Mouse (Mus musculus): ENCODE measurements around the gene Krt83. TPM values are rescaled to one million over a fixed set of nuclear protein-coding genes. Genes with fewer than 3 reads are reported as not detected.

Gene Krt83
- polyA plus RNA-seq, 1 experiment from 2014 or later: not detected

DNA sequence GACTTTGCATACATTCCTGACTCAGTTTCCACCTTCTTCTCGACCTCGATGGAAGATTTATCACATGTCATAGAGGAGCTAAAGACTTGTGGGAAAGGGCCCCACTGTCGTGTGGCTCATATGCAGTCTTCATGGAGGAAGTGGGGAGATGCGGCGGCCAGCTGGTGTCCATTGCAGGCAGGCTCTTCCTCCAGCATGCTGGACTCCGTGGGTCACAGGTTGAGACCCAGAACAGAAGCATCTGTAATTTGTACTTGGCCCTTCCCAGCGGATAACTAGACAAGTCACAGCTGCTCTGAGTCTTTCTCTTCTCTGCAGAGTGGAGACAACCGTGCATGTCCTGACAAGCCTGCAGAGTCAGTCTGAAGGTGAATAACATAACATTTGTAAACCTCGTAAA is 16.9 kb upstream of the Krt83 start:
- Histone ChIP-seq H3K36me3 (ENCODE audit: control insufficient read depth, insufficient read depth, low read length) (no peaks in the 10 kb centered on the region), H3K27me3 (replicated peaks; ENCODE audit: control insufficient read depth, insufficient read depth, low read length) (no peaks in the 10 kb centered on the region), H3K27ac (ENCODE audit: low read depth, low read length) (no peak overlapping the region), H3K4me1 (replicated peaks; ENCODE audit: control insufficient read depth, insufficient read depth, low read length) (no peaks in the 10 kb centered on the region), H3K4me3 (ENCODE audit: low read depth, low read length) (no peak overlapping the region), H3K9ac (ENCODE audit: low read depth, low read length) (no peak overlapping the region), H3K4me2 (no peak overlapping the region), H3K9me3 (ENCODE audit: control insufficient read depth, low read length) (no peaks in the 10 kb centered on the region)
- DNase-seq (ENCODE audit: low spot score): no peak
- WGBS: 66% methylated on average over 9 of the region's 9 CpGs
- no peak for ATAC-seq (replicated peaks; ENCODE audit: low FRiP score)

DNA sequence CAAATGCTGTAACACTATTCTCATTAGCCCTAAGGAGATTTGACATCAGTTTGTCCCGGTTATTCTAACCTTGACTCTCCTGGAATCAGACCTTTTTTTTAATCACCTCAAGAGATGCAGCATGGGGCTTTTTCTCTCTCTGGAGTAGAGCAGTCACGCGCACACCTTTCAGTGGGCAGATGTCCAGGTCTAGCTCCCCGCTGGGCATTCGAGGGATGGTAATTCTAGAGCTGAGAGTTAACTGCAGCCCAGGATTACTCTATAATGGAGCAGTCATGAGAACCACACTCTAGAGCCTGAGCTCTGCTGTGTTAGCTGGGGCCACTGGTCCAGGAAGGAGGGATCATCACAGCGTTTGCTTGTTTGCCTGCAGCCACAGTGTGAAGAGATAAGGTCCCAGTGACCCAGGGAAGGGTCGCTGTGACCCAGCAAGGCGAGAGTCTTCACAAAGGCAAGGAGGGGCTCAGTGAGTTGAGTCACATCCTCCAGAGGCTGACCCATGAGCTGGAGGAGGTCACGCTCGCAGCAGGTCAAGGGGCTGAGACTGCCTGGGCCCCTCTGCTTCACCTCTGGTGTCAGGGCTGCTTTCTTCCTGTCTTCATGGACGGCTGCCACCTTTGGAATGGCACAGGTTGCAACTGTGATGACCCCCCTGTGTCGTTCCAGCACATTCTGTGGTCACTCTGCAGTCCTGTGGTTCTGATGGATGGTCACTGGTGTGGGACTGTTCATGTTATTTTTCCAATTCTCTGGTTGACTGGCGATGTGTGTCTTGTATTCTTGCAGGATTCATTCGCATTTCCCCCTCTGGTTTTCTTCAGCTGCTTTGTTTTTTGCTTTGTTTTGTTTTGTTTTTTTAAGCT is 15.8 kb upstream of the Krt83 start:
- no peak overlapping the region for H3K9ac ChIP-seq (ENCODE audit: low read depth, low read length)
- no peak overlapping the region for H3K4me2 ChIP-seq
- no peaks in the 10 kb centered on the region for H3K27me3 ChIP-seq (replicated peaks; ENCODE audit: control insufficient read depth, insufficient read depth, low read length)
- H3K4me3 ChIP-seq (ENCODE audit: low read depth, low read length): no peak overlapping the region
- ATAC-seq (replicated peaks; ENCODE audit: low FRiP score) (no peak), DNase-seq (ENCODE audit: low spot score) (no peak)
- no peak overlapping the region for H3K27ac ChIP-seq (ENCODE audit: low read depth, low read length)
- 41% methylated on average over 14 of the region's 14 CpGs for WGBS
- H3K36me3 ChIP-seq (ENCODE audit: control insufficient read depth, insufficient read depth, low read length): no peaks in the 10 kb centered on the region
- no peaks in the 10 kb centered on the region for H3K9me3 ChIP-seq (ENCODE audit: control insufficient read depth, low read length)
- H3K4me1 ChIP-seq (replicated peaks; ENCODE audit: control insufficient read depth, insufficient read depth, low read length): no peaks in the 10 kb centered on the region

DNA sequence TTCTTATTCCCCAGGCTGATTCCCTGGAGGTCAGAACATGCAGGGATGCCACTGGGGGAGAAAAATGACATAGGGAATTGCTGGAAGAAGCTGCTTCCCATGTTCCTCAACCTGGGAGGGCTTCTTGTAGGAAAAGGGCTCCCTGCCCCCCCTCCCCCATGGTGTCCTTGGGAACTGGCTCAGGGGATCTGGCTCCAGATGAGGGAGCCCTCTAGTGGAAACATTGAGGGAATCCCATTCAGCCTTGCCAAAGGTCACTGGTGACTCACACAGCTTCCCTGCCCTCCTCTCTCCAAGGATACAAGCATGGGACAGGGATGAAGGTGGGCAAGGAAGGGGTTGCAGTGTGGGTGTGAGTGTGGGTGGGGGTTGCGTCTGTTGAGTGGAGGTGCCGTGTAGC is 5.9 kb upstream of the Krt83 start:
- no peaks in the 10 kb centered on the region for H3K9me3 ChIP-seq (ENCODE audit: control insufficient read depth, low read length)
- DNase-seq (ENCODE audit: low spot score) (no peak), ATAC-seq (replicated peaks; ENCODE audit: low FRiP score) (no peak)
- H3K27me3 ChIP-seq (replicated peaks; ENCODE audit: control insufficient read depth, insufficient read depth, low read length): no peaks in the 10 kb centered on the region
- whole genome bisulfite sequencing: 82% methylated on average over 2 of the region's 2 CpGs
- no peak overlapping the region for H3K27ac ChIP-seq (ENCODE audit: low read depth, low read length)
- no peak overlapping the region for H3K9ac ChIP-seq (ENCODE audit: low read depth, low read length)
- no peak overlapping the region for H3K4me3 ChIP-seq (ENCODE audit: low read depth, low read length)
- H3K4me1 ChIP-seq (replicated peaks; ENCODE audit: control insufficient read depth, insufficient read depth, low read length): no peaks in the 10 kb centered on the region; the same call in 1 of the 2 replicates
- no peak overlapping the region for H3K4me2 ChIP-seq
- H3K36me3 ChIP-seq (ENCODE audit: control insufficient read depth, insufficient read depth, low read length): no peaks in the 10 kb centered on the region

DNA sequence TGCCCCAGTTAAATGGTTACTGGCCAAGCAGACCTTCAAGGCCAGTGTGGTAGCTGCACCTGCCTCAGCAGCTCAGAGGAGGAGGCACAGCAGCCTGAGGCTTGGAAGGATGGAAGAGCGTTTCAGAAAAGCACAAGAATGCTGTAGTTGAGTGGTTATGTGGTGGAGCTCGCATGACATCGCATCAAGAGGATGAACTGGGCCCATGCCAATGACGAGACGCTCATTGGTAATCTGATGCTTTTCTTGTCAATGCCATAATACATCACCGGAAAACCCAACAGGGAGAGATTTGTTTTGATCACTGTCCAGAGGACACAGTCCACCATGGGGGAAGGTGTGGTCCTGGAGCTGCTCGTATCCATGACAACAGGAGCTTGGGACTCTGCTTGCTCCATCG is 4.0 kb upstream of the Krt83 start:
- ATAC-seq (replicated peaks; ENCODE audit: low FRiP score): no peak
- Histone ChIP-seq H3K9me3 (ENCODE audit: control insufficient read depth, low read length) (no peaks in the 10 kb centered on the region), H3K27ac (ENCODE audit: low read depth, low read length) (no peak overlapping the region), H3K4me2 (no peak overlapping the region), H3K9ac (ENCODE audit: low read depth, low read length) (no peak overlapping the region), H3K4me3 (ENCODE audit: low read depth, low read length) (no peak overlapping the region), H3K27me3 (replicated peaks; ENCODE audit: control insufficient read depth, insufficient read depth, low read length) (no peaks in the 10 kb centered on the region), H3K4me1 (replicated peaks; ENCODE audit: control insufficient read depth, insufficient read depth, low read length) (no peaks in the 10 kb centered on the region; the same call in 1 of the 2 replicates), H3K36me3 (ENCODE audit: control insufficient read depth, insufficient read depth, low read length) (no peaks in the 10 kb centered on the region)
- no peak for DNase-seq (ENCODE audit: low spot score)
- 81% methylated on average over 8 of the region's 8 CpGs for WGBS

DNA sequence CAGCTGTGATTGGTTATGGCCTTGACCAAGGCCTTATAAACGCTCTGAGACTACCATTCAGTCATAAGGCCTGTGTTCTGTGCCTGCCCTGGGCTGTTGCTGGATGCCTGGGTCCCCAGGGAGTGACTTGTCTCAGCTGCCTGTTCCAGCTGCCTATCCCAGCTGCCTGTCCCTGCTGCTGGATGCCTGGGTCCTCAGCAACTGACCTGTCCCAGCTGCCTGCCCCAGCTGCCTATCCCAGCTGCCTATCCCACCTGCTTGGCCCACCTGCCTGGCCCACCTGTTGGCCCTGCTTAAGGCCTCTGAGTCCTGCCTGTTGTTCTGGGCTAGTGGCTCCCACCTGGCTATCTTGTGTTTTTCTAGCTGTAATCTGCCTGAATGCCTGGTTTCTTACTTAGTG is 2.9 kb upstream of the Krt83 start:
- 37% methylated on average over 1 of the region's 1 CpGs for WGBS
- no peak overlapping the region for H3K4me3 ChIP-seq (ENCODE audit: low read depth, low read length)

DNA sequence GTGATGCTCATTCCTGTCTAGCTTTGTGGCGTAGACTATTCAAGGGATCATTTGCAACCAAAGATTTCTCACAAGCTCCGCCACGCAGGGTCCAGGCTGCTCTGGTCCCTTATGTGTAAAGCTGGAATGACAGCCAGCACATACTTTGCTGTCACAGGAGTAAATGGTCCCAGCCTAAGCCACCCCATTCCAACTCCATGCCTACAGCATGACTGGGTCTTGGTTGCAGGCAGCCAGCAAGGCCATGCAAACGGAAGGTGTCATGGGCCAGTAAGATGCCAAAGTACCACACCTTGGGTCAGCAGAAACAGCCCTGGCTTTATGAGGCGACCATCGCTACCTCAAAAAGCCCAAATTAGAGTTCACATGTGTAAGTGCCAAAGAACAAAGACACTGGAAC is 2.4 kb upstream of the Krt83 start:
- ATAC-seq (replicated peaks; ENCODE audit: low FRiP score) (no peak), DNase-seq (ENCODE audit: low spot score) (no peak)
- no peak overlapping the region for H3K4me3 ChIP-seq (ENCODE audit: low read depth, low read length)
- no peak overlapping the region for H3K9ac ChIP-seq (ENCODE audit: low read depth, low read length)
- WGBS: 89% methylated on average over 6 of the region's 6 CpGs
- H3K4me1 ChIP-seq (replicated peaks; ENCODE audit: control insufficient read depth, insufficient read depth, low read length): no peaks in the 10 kb centered on the region; the same call in 1 of the 2 replicates
- H3K27me3 ChIP-seq (replicated peaks; ENCODE audit: control insufficient read depth, insufficient read depth, low read length): no peaks in the 10 kb centered on the region
- H3K4me2 ChIP-seq: no peak overlapping the region
- H3K9me3 ChIP-seq (ENCODE audit: control insufficient read depth, low read length): no peaks in the 10 kb centered on the region
- H3K36me3 ChIP-seq (ENCODE audit: control insufficient read depth, insufficient read depth, low read length): no peaks in the 10 kb centered on the region
- H3K27ac ChIP-seq (ENCODE audit: low read depth, low read length): no peak overlapping the region

More for the DNA sequence above, 2.9 kb upstream of the Krt83 start:
- Histone ChIP-seq H3K9ac (ENCODE audit: low read depth, low read length) (no peak overlapping the region), H3K9me3 (ENCODE audit: control insufficient read depth, low read length) (no peaks in the 10 kb centered on the region), H3K4me1 (replicated peaks; ENCODE audit: control insufficient read depth, insufficient read depth, low read length) (no peaks in the 10 kb centered on the region; the same call in 1 of the 2 replicates), H3K27me3 (replicated peaks; ENCODE audit: control insufficient read depth, insufficient read depth, low read length) (no peaks in the 10 kb centered on the region), H3K4me2 (no peak overlapping the region), H3K36me3 (ENCODE audit: control insufficient read depth, insufficient read depth, low read length) (no peaks in the 10 kb centered on the region), H3K27ac (ENCODE audit: low read depth, low read length) (no peak overlapping the region)
- DNase-seq (ENCODE audit: low spot score) (no peak), ATAC-seq (replicated peaks; ENCODE audit: low FRiP score) (no peak)

DNA sequence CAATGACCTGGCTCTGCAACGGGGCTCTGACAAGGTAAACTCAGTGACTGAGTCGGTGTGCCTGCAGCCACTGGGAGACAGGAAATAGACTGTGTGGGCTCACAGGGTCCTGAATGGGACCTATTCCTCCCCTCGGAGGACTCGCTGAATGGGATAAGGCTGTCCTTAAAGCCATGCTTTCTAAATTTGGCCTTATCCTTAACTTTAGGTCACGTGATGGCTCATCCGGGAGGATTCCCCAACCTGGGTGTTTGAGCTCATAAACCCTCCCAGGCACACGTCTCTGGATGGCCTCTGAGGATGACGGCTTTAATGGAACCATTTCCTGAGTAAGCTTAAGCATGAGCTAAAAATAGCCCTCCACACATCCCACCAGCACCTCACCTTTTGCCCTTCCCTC is 1.4 kb upstream of the Krt83 start:
- H3K27ac ChIP-seq (ENCODE audit: low read depth, low read length): no peak overlapping the region
- DNase-seq (ENCODE audit: low spot score): no peak
- H3K4me2 ChIP-seq: no peak overlapping the region
- H3K36me3 ChIP-seq (ENCODE audit: control insufficient read depth, insufficient read depth, low read length): no peaks in the 10 kb centered on the region
- WGBS: 52% methylated on average over 8 of the region's 8 CpGs
- no peak overlapping the region for H3K4me3 ChIP-seq (ENCODE audit: low read depth, low read length)
- H3K9ac ChIP-seq (ENCODE audit: low read depth, low read length): no peak overlapping the region
- H3K9me3 ChIP-seq (ENCODE audit: control insufficient read depth, low read length): no peaks in the 10 kb centered on the region
- no peaks in the 10 kb centered on the region for H3K27me3 ChIP-seq (replicated peaks; ENCODE audit: control insufficient read depth, insufficient read depth, low read length)
- no peaks in the 10 kb centered on the region; the same call in 1 of the 2 replicates for H3K4me1 ChIP-seq (replicated peaks; ENCODE audit: control insufficient read depth, insufficient read depth, low read length)
- no peak for ATAC-seq (replicated peaks; ENCODE audit: low FRiP score)

DNA sequence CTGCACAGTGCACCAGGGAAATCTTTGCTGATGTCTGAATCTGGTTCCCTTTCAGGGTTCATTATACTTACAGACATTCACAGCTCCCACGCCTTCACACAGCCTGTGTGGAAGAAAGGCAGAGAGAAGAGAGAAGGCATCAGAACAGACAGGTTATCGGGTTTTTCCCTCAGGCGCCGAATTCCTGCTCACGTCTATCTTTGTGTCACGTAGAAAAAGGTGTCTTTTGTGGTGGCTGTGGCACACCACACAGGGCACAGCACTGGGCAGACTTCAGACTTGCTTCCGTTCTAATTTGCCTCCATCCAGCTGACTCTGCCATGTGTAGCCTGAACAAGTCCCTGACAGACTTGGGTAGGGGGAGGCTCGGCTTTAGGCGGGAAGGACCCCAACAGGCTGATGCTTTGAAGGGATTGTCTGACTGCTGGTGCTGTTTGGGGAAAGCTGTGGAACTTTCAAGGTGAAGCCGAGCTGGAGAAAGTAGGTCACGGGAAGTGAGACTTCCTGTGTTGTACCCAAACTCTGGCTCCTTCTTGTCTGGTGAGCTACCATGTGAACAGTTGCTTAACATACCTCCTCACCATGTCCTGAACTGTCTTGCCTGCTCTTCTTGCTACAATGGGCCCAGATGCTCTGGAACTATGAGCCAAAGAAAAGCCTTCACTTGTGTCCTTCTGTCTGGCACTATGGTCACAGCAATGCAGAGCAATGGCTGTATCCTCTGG is 5.2 kb downstream of the Krt83 start:
- H3K4me3 ChIP-seq (ENCODE audit: low read depth, low read length): no peak overlapping the region
- H3K4me1 ChIP-seq (replicated peaks; ENCODE audit: control insufficient read depth, insufficient read depth, low read length): no peaks in the 10 kb centered on the region
- no peaks in the 10 kb centered on the region for H3K36me3 ChIP-seq (ENCODE audit: control insufficient read depth, insufficient read depth, low read length)
- no peak overlapping the region for H3K9ac ChIP-seq (ENCODE audit: low read depth, low read length)
- no peak overlapping the region for H3K4me2 ChIP-seq
- no peaks in the 10 kb centered on the region for H3K9me3 ChIP-seq (ENCODE audit: control insufficient read depth, low read length)
- no peaks in the 10 kb centered on the region for H3K27me3 ChIP-seq (replicated peaks; ENCODE audit: control insufficient read depth, insufficient read depth, low read length)
- DNase-seq (ENCODE audit: low spot score) (no peak), ATAC-seq (replicated peaks; ENCODE audit: low FRiP score) (no peak)
- no peak overlapping the region for H3K27ac ChIP-seq (ENCODE audit: low read depth, low read length)
- 73% methylated on average over 11 of the region's 11 CpGs for WGBS

Data from liver, embryonic 11.5 days (tissue).